Mouse (Mus musculus) ES-E14 (cell line): ENCODE data around the gene Celsr1.

Experiments
- CHD2 ChIP-seq: IDR thresholded peaks from 2 replicates; pipeline ENCODE4 v1.6.1; 2014; ENCODE audit warnings: mild to moderate bottlenecking, low read depth, low read length, inconsistent platforms
- HCFC1 ChIP-seq: IDR thresholded peaks from 2 replicates; pipeline ENCODE4 v1.6.1; 2012; ENCODE audit warnings: low read length, inconsistent platforms, borderline replicate concordance; ENCODE audit not compliant: insufficient read depth
- MAFK ChIP-seq: IDR thresholded peaks from 2 replicates; pipeline ENCODE4 v1.6.1; 2014; ENCODE audit warnings: mild to moderate bottlenecking, low read depth, low read length, inconsistent platforms; ENCODE audit not compliant: insufficient read depth
- ZC3H11A ChIP-seq: IDR thresholded peaks from 2 replicates; pipeline ENCODE4 v1.6.1; 2012; ENCODE audit warnings: low read depth, mild to moderate bottlenecking, inconsistent platforms, low read length, borderline replicate concordance
- ZNF384 ChIP-seq: IDR thresholded peaks from 2 replicates; pipeline ENCODE4 v1.6.1; 2012; ENCODE audit warnings: low read depth, low read length, inconsistent platforms

DNA sequence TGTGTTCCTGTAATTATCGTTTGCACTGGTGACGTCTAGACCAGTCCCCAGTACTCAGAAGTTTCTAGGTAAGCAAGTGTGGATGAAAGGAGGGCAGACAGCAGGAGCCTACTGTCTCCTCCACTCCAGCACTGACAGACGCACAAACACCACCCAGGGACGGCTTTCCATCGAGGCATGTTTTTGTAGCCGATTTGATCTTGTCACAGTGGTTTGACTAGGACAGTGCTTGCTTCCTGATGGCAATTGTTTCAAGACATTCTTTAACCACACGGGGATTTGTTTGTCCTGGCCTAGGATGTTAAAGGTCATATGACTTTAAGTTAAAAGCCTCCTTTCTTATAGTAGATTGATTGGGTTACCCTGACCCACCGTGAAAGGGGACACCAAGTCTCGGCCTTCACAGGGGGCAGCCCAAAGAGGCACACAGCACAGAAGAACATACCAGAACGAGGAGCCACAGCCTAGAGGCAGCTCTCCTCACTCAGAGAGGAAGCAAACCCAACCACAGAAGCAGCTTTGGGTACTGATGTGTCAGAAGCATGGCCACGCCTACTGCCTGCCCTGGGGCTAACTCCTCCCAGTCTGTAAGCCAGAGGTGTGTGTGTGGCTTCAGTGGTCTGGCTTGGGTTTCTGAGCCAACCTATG, 51.7 kb downstream of the Celsr1 start:
- no peak for TF ChIP-seq MAFK
- no peak for TF ChIP-seq ZNF384
- TF ChIP-seq CHD2 = no peak
- TF ChIP-seq ZC3H11A = no peak
- TF ChIP-seq HCFC1 = no peak
